In the genomic region with DNA sequence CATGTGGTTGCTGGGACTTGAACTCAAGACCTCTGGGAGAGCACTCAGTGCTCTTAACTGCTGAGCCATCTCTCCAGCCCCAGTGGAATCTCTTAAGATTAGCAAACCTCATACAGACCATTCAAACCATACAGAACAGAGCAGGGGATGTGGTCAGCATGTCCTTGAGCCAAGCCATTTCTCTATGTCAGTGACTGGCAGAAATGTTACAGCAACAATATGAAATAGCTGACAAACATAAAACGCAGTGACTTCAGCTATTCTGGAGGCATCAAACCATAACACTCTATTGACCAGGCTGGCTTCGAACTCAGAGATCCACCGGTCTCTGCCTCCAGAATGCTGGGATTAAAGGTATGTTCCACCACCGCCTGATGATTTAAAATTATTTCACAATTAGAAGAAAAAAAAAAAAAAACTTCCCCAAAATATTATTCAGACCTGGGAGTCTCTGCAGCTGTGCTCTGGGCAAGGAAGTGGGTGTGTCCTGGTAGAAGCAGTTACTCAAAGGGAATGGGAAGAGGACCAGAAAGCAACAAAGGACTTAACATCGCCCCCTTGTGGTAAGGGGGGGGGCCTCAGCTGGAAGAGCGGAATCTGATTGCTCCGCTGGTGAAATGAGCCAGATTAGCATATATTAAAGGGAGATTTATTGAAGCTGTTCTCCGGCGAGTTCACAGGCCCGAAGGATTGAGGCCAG, we compare ENCODE assay signal across 8 mouse cellular contexts. TPM values are rescaled to one million over a fixed set of nuclear protein-coding genes. Genes with fewer than 3 reads are reported as not detected.
DNase-seq lines count a peak whose midpoint lies in the region; ATAC-seq and TF ChIP-seq lines count a peak whose summit lies in the region.

No protein-coding gene starts in this region.

- no peak overlapping the region for H3K9ac ChIP-seq in forebrain, embryonic 15.5 days (replicated peaks)
- no peak overlapping the region for H3K9ac ChIP-seq in neural tube, embryonic 15.5 days (replicated peaks)

- intact Hi-C loops in heart, postnatal 14 days (cut with DNase I), result no loop called here

- WGBS in forebrain, embryonic 15.5 days, result 30% methylated on average over 10 of the region's 10 CpGs
- WGBS in large intestine, adult 2 months, result 26% methylated on average over 10 of the region's 10 CpGs
- WGBS in lung, adult 2 months, result 22% methylated on average over 10 of the region's 10 CpGs
- 28% methylated on average over 10 of the region's 10 CpGs for WGBS in neural tube, embryonic 15.5 days

- no peaks in the 10 kb centered on the region for H3K9me3 ChIP-seq in forebrain, embryonic 15.5 days
- no peaks in the 10 kb centered on the region for H3K9me3 ChIP-seq in neural tube, embryonic 15.5 days (replicated peaks)

- peak; percentile 70 for TF ChIP-seq CTCF in lung, adult 2 months (IDR thresholded peaks at IDR 0.05; ENCODE audit: insufficient read depth, low read length)

- H3K27ac ChIP-seq in forebrain, embryonic 15.5 days (replicated peaks), result no peak overlapping the region
- no peak overlapping the region for H3K27ac ChIP-seq in neural tube, embryonic 15.5 days (replicated peaks)

- ATAC-seq in forebrain, embryonic 15.5 days (replicated peaks), result peak; percentile 76
- no peak for ATAC-seq in neural tube, embryonic 15.5 days (ENCODE audit: low FRiP score)

- no peak for TF ChIP-seq POLR2A in lung, adult 2 months (IDR thresholded peaks at IDR 0.05; ENCODE audit: borderline replicate concordance, extremely low read depth, low read depth, low read length)

- peak; percentile 79 for DNase-seq in ES-CJ7 (ENCODE audit: low read depth, low spot score)
- DNase-seq in cerebellum, adult 11-12 months, result peak; percentile 75
- DNase-seq in heart, postnatal 14 days, result peak; percentile 82 to 88
- peak; percentile 64 for DNase-seq in large intestine, adult 2 months (ENCODE audit: low read depth, low spot score)
- DNase-seq in lung, adult 2 months, result peak; percentile 68
- DNase-seq in thymus, adult 18-20 months, result peak; percentile 28 to 44

- no peaks in the 10 kb centered on the region for H3K4me1 ChIP-seq in forebrain, embryonic 15.5 days
- H3K4me1 ChIP-seq in lung, adult 2 months (ENCODE audit: control insufficient read depth, insufficient read depth, low read length), result no peaks in the 10 kb centered on the region; the same call in 1 of the 2 replicates
- H3K4me1 ChIP-seq in neural tube, embryonic 15.5 days, result peaks cover 8% of the 10 kb centered on the region; the same call in 1 of the 2 replicates

- H3K4me3 ChIP-seq in forebrain, embryonic 15.5 days, result no peak overlapping the region
- no peak overlapping the region for H3K4me3 ChIP-seq in lung, adult 2 months (replicated peaks; ENCODE audit: extremely low read depth, low read depth, low read length)
- no peak overlapping the region for H3K4me3 ChIP-seq in neural tube, embryonic 15.5 days (replicated peaks)

- H3K4me2 ChIP-seq in forebrain, embryonic 15.5 days (replicated peaks), result no peak overlapping the region
- peak overlapping the region; percentile 31 for H3K4me2 ChIP-seq in neural tube, embryonic 15.5 days

- H3K27me3 ChIP-seq in forebrain, embryonic 15.5 days, result no peaks in the 10 kb centered on the region
- no peaks in the 10 kb centered on the region for H3K27me3 ChIP-seq in neural tube, embryonic 15.5 days (replicated peaks)

- H3K36me3 ChIP-seq in forebrain, embryonic 15.5 days, result no peaks in the 10 kb centered on the region
- no peaks in the 10 kb centered on the region for H3K36me3 ChIP-seq in neural tube, embryonic 15.5 days

RNA-seq across cellular contexts. Expression of gene Rab11fip5, which starts 5.9 kb away (rescaled TPM):
- polyA plus RNA-seq in forebrain, embryonic 15.5 days (2015; fragmentation: Nextera tagmentation; extraction: Ambion mirVana), result 15.1 and 15.2 TPM in 2 replicates
- 10 to 100 TPM; 53.9 to 54.0 TPM for total RNA-seq in heart, postnatal 14 days (2021)
- 3.3 and 4.0 TPM in 2 replicates for polyA plus RNA-seq in large intestine, adult 2 months (2012; rRNA removed)
- polyA plus RNA-seq in lung, adult 2 months (2012; rRNA removed), result 20.0 and 24.9 TPM in 2 replicates
- 22.5 and 24.3 TPM in 2 replicates for polyA plus RNA-seq in neural tube, embryonic 15.5 days (2015; fragmentation: Nextera tagmentation; extraction: Ambion mirVana)

RNA-seq across cellular contexts. Expression of gene Noto, which starts 43.3 kb away (rescaled TPM):
- polyA plus RNA-seq in forebrain, embryonic 15.5 days (2015; fragmentation: Nextera tagmentation; extraction: Ambion mirVana), result not detected in 2 replicates
- total RNA-seq in heart, postnatal 14 days (2021), result not detected
- polyA plus RNA-seq in large intestine, adult 2 months (2012; rRNA removed), result not detected in 2 replicates
- 0.16 TPM in 1 of 2 replicates, not detected in the other for polyA plus RNA-seq in lung, adult 2 months (2012; rRNA removed)
- polyA plus RNA-seq in neural tube, embryonic 15.5 days (2015; fragmentation: Nextera tagmentation; extraction: Ambion mirVana), result not detected in 2 replicates

RNA-seq across cellular contexts. Expression of gene Sfxn5, which starts 47.1 kb away (rescaled TPM):
- 24.2 and 25.3 TPM in 2 replicates for polyA plus RNA-seq in forebrain, embryonic 15.5 days (2015; fragmentation: Nextera tagmentation; extraction: Ambion mirVana)
- 1 to 10 TPM; 3.9 to 5.7 TPM for total RNA-seq in heart, postnatal 14 days (2021)
- 1.2 and 1.3 TPM in 2 replicates for polyA plus RNA-seq in large intestine, adult 2 months (2012; rRNA removed)
- polyA plus RNA-seq in lung, adult 2 months (2012; rRNA removed), result 8.0 and 8.2 TPM in 2 replicates
- 38.4 and 39.3 TPM in 2 replicates for polyA plus RNA-seq in neural tube, embryonic 15.5 days (2015; fragmentation: Nextera tagmentation; extraction: Ambion mirVana)

RNA-seq across cellular contexts. Expression of gene Smyd5, which starts 51.4 kb away (rescaled TPM):
- polyA plus RNA-seq in forebrain, embryonic 15.5 days (2015; fragmentation: Nextera tagmentation; extraction: Ambion mirVana), result 54.2 and 56.8 TPM in 2 replicates
- total RNA-seq in heart, postnatal 14 days (2021), result 1 to 10 TPM; 5.1 to 6.6 TPM
- 18.1 and 21.2 TPM in 2 replicates for polyA plus RNA-seq in large intestine, adult 2 months (2012; rRNA removed)
- polyA plus RNA-seq in lung, adult 2 months (2012; rRNA removed), result 15.0 and 21.1 TPM in 2 replicates
- polyA plus RNA-seq in neural tube, embryonic 15.5 days (2015; fragmentation: Nextera tagmentation; extraction: Ambion mirVana), result 75.6 and 79.1 TPM in 2 replicates
